Mouse (Mus musculus): ENCODE measurements around the gene Npsr1.

Npsr1 gene

GRCm38 (mm10) chr9:24236461-24236860, 138.7 kb downstream of the Npsr1 start:
- DNase-seq (ENCODE audit: low spot score in 2 of 2), result no peak

- DNase-seq (ENCODE audit: low spot score in 2 of 2), result no peak
These were observed 149.8 kb downstream of the Npsr1 start for GRCm38 (mm10) chr9:24247557-24247956.

- peak in 1 of 2 experiments; percentile 13 for DNase-seq (ENCODE audit: low spot score in 2 of 2)
These were observed 156.4 kb downstream of the Npsr1 start for GRCm38 (mm10) chr9:24254236-24254635.

GRCm38 (mm10) chr9:24280498-24281287, 182.9 kb downstream of the Npsr1 start:
- no peak for DNase-seq (ENCODE audit: low spot score in 2 of 2)

- DNase-seq (ENCODE audit: low spot score in 2 of 2), result no peak
These were observed 184.8 kb downstream of the Npsr1 start for GRCm38 (mm10) chr9:24282617-24283016.

GRCm38 (mm10) chr9:24283071-24283470, 185.3 kb downstream of the Npsr1 start:
- DNase-seq (ENCODE audit: low spot score in 2 of 2), result peak; percentile 35 to 41

- no peak for DNase-seq (ENCODE audit: low spot score in 2 of 2)
These were observed 185.7 kb downstream of the Npsr1 start for GRCm38 (mm10) chr9:24283536-24283935.

GRCm38 (mm10) chr9:24284239-24285084, 186.7 kb downstream of the Npsr1 start:
- DNase-seq (ENCODE audit: low spot score in 2 of 2), result no peak

GRCm38 (mm10) chr9:24285419-24285818, 187.6 kb downstream of the Npsr1 start:
- DNase-seq (ENCODE audit: low spot score in 2 of 2), result no peak

- no peak for DNase-seq (ENCODE audit: low spot score in 2 of 2)
These were observed 193.6 kb downstream of the Npsr1 start for GRCm38 (mm10) chr9:24291385-24291784.

GRCm38 (mm10) chr9:24293252-24293959, 195.6 kb downstream of the Npsr1 start:
- no peak for DNase-seq (ENCODE audit: low spot score in 2 of 2)

GRCm38 (mm10) chr9:24302906-24303305, 205.1 kb downstream of the Npsr1 start:
- DNase-seq (ENCODE audit: low spot score in 2 of 2), result no peak

- DNase-seq (ENCODE audit: low spot score in 2 of 2), result no peak
These were observed 209.2 kb downstream of the Npsr1 start for GRCm38 (mm10) chr9:24306990-24307389.

GRCm38 (mm10) chr9:24307400-24307799, 209.6 kb downstream of the Npsr1 start:
- DNase-seq (ENCODE audit: low spot score in 2 of 2), result no peak

- DNase-seq (ENCODE audit: low spot score in 2 of 2), result no peak
These were observed 218.0 kb downstream of the Npsr1 start for GRCm38 (mm10) chr9:24315835-24316234.

GRCm38 (mm10) chr9:24331661-24332060, 233.9 kb downstream of the Npsr1 start:
- DNase-seq (ENCODE audit: low spot score in 2 of 2), result no peak

GRCm38 (mm10) chr9:24341321-24341720, 243.5 kb downstream of the Npsr1 start:
- DNase-seq (ENCODE audit: low spot score in 2 of 2), result no peak

- DNase-seq (ENCODE audit: low spot score in 2 of 2), result no peak
These were observed 249.2 kb downstream of the Npsr1 start for GRCm38 (mm10) chr9:24347011-24347410.

GRCm38 (mm10) chr9:24349510-24349909, 251.7 kb downstream of the Npsr1 start:
- peak in 1 of 2 experiments; percentile 10 for DNase-seq (ENCODE audit: low spot score in 2 of 2)

GRCm38 (mm10) chr9:24351402-24351801, 253.6 kb downstream of the Npsr1 start:
- no peak for DNase-seq (ENCODE audit: low spot score in 2 of 2)

All from right cerebral cortex, adult 2 months (tissue).